Mouse (Mus musculus): ENCODE measurements around the gene Ppbp.
"Not testable (repeated sequence)": the region's sequence is repeated elsewhere in the genome, so short reads cannot be mapped to it uniquely, and the experiment has no call there.

The Ppbp gene

GRCm38 (mm10) chr5:90788114-90788513, 19.8 kb downstream of the Ppbp start:
- no peak for DNase-seq

GRCm38 (mm10) chr5:90789306-90790073, 21.2 kb downstream of the Ppbp start:
- DNase-seq, result no peak

- no peak for DNase-seq
These were observed 21.8 kb downstream of the Ppbp start for GRCm38 (mm10) chr5:90790074-90790502.

GRCm38 (mm10) chr5:90794195-90794625, 25.9 kb downstream of the Ppbp start, which contains the start of gene Cxcl15:
TSS of gene Cxcl15 (plus strand) at chr5:90794534.
- no peak for DNase-seq

GRCm38 (mm10) chr5:90795392-90795791, 27.1 kb downstream of the Ppbp start:
- DNase-seq, result not testable (repeated sequence)

GRCm38 (mm10) chr5:90804574-90804973, 36.3 kb downstream of the Ppbp start:
- DNase-seq, result no peak

GRCm38 (mm10) chr5:90806050-90806449, 37.7 kb downstream of the Ppbp start:
- DNase-seq, result no peak

GRCm38 (mm10) chr5:90807176-90807950, 39.0 kb downstream of the Ppbp start:
- DNase-seq, result no peak

Measured in cerebellum, adult 18-20 months (tissue).